Mouse (Mus musculus) heart, adult 2 months (tissue): ENCODE measurements around the gene Alppl2. TPM values are rescaled to one million over a fixed set of nuclear protein-coding genes. Genes with fewer than 3 reads are reported as not detected.
A peak's percentile ranks its signal among the peaks of the same experiment; 100 is the strongest.

Experiments used
- DNase-seq, 2 experiments: peaks; one replicate each; pipeline ENCODE4 v3.0.0; 2021
- H3K27ac ChIP-seq: fragments of 200-600 bp; 2 replicates; pipeline ENCODE4 v1.8.1; 2022
- H3K27me3 ChIP-seq: fragments of 200-500 bp; 2 replicates; pipeline ENCODE4 v1.6.1; 2012; ENCODE audit warnings: mild to moderate bottlenecking, low read length, inconsistent platforms, mixed read lengths; ENCODE audit not compliant: control insufficient read depth, insufficient read depth
- H3K36me3 ChIP-seq: fragments of 200-500 bp; 2 replicates; pipeline ENCODE4 v1.6.1; 2012; ENCODE audit warnings: low read length, inconsistent platforms; ENCODE audit not compliant: control insufficient read depth, insufficient read depth
- H3K4me1 ChIP-seq: fragments of 200-500 bp; 2 replicates; pipeline ENCODE4 v1.6.1; 2011; ENCODE audit warnings: low read length; ENCODE audit not compliant: control insufficient read depth, insufficient read depth
- H3K4me3 ChIP-seq: fragments of 200-600 bp; 2 replicates; pipeline ENCODE4 v1.8.1; 2022
- H3K79me2 ChIP-seq: fragments of 200-500 bp; replicated peaks from 2 replicates; pipeline ENCODE4 v1.6.1; 2012; ENCODE audit warnings: mild to moderate bottlenecking, inconsistent platforms, low read length, moderate library complexity, mixed read lengths; ENCODE audit not compliant: control insufficient read depth, insufficient read depth
- H3K9ac ChIP-seq: fragments of 200-500 bp; 2 replicates; pipeline ENCODE4 v1.6.1; 2012; ENCODE audit warnings: low read depth, mild to moderate bottlenecking, control low read depth, inconsistent platforms, low read length, mixed read lengths
- CTCF ChIP-seq: fragments of 200-600 bp; IDR thresholded peaks from 2 replicates; pipeline ENCODE4 v1.8.1; 2022; ENCODE audit warnings: antibody characterized with exemption, mild to moderate bottlenecking, moderate library complexity
- EP300 ChIP-seq: fragments of 200-500 bp; IDR thresholded peaks from 2 replicates; pipeline ENCODE4 v1.6.1; 2011; ENCODE audit warnings: low read depth, low read length, control low read depth; ENCODE audit not compliant: insufficient read depth
- POLR2A ChIP-seq: fragments of 200-500 bp; IDR thresholded peaks from 2 replicates; pipeline ENCODE4 v1.6.1; 2011; ENCODE audit warnings: mild to moderate bottlenecking, low read depth, low read length, control low read depth; ENCODE audit not compliant: insufficient read depth
- WGBS: fragments of 180-500 bp; shearing (Covaris S2); methylation state at CpG from one replicate; pipeline ENCODE4 v1.1.7; 2018; 5-methylcytosine and 5-hydroxymethylcytosine counted together
- intact Hi-C: fragments of 180-260 bp; cut with DNase I; formaldehyde crosslinking; loops from one replicate; pipeline ENCODE4 v1.15.1; 2025
- long read RNA-seq: library from polyadenylated mRNA; stranded (forward); transcript quantifications from one replicate; pipeline ENCODE4 v2.0.0, GENCODE M21; 2021
- polyA plus RNA-seq: library from polyadenylated mRNA; depleted of rRNA; stranded (reverse); fragments of >200 nt; gene quantifications from 2 replicates; pipeline ENCODE4 v1.2.3, GENCODE M21; 2012; rRNA removed
- total RNA-seq, 2 experiments: library from RNA; stranded (reverse); gene quantifications; 2 replicates each; pipeline ENCODE4 v1.2.3; 2021

Alppl2 gene
- not detected for total RNA-seq
- not detected in 2 replicates for polyA plus RNA-seq
- long read RNA-seq, result 0 reads

GRCm38 (mm10) chr1:87089828-87090227, at the start of gene Alppl2:
Alppl2 (minus strand) TSS chr1:87089928.
- intact Hi-C loops, result no loop called here
- Histone ChIP-seq H3K79me2 (no peaks in the 10 kb centered on the region), H3K9ac (no peak within 1 kb of the TSS), H3K36me3 (no peaks in the 10 kb centered on the region), H3K4me1 (no peaks in the 10 kb centered on the region), H3K4me3 (no peak within 1 kb of the TSS), H3K27me3 (no peaks in the 10 kb centered on the region), H3K27ac (no peak within 1 kb of the TSS)
- no peak for DNase-seq
- WGBS, result 65% methylated on average over 4 of the region's 4 CpGs
- TF ChIP-seq POLR2A (no peak), CTCF (no peak), EP300 (no peak)

DNA sequence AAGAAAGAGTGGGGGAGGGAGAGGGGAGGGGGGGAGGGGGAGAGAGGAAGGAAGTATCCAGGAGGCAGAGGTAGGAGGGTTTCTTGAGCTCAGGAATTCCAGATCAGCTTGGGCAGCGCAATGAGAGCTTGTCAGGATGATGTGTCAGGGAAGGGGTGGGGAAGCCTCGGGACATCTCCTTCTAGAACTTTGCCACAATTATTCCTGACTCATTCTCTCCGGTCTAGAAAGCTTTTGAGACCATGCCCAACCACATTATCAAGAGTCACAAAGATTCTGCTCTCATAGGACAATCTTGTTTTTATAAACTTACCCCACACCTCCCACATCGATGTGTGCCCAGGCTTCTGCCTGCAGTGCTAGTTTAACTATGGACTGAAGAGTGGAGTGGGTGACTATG, 42.1 kb upstream of the Alppl2 start:
- H3K9ac ChIP-seq, result no peak overlapping the region
- no peaks in the 10 kb centered on the region for H3K4me1 ChIP-seq
- WGBS, result 74% methylated on average over 4 of the region's 4 CpGs
- TF ChIP-seq EP300, result no peak
- H3K4me3 ChIP-seq, result no peak overlapping the region
- no peaks in the 10 kb centered on the region for H3K79me2 ChIP-seq
- intact Hi-C loops, result no loop called here
- peaks cover 14% of the 10 kb centered on the region for H3K27me3 ChIP-seq
- no peak for DNase-seq
- no peak overlapping the region for H3K27ac ChIP-seq
- no peaks in the 10 kb centered on the region for H3K36me3 ChIP-seq

- no peak overlapping the region for H3K4me3 ChIP-seq
- H3K36me3 ChIP-seq, result no peaks in the 10 kb centered on the region
- no peak overlapping the region for H3K27ac ChIP-seq
- no peak for DNase-seq
- no peak for TF ChIP-seq POLR2A
- no peak for TF ChIP-seq CTCF
- no peak for TF ChIP-seq EP300
- no peaks in the 10 kb centered on the region for H3K79me2 ChIP-seq
- no peak overlapping the region for H3K9ac ChIP-seq
- no peaks in the 10 kb centered on the region for H3K4me1 ChIP-seq
- intact Hi-C loops, result no loop called here
- peaks cover 15% of the 10 kb centered on the region for H3K27me3 ChIP-seq
- WGBS, result 10% methylated on average over 42 of the region's 43 CpGs
Measured at GRCm38 (mm10) chr1:87127206-87128030, 37.7 kb upstream of the Alppl2 start.

DNA sequence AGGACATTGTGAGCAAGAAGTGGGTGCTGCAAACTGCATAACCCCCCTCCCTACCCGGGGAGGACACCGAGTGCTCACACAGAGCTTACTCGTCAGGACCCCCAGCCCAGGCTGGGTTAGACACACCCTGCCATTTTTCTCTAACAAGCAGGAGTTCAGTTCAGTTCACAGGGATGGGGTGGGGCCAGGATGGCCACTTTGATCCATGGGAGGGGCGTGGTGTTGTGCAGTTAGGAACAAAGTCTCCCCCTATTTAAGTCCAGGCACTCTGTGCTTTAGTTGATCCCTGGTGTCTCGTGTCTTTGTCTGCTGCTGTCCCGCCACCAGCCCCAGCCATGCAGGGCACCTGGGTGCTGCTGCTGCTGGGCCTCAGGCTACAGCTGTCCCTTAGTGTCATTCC, 34.9 kb upstream of the Alppl2 start, which contains the start of gene Akp3:
Akp3 (plus strand) TSS at position 301 of the 400 bp plus-strand sequence.
- H3K9ac ChIP-seq, result no peak within 1 kb of the TSS
- TF ChIP-seq EP300 (no peak), POLR2A (no peak), CTCF (no peak)
- intact Hi-C loops, result no loop called here
- no peaks in the 10 kb centered on the region for H3K79me2 ChIP-seq
- H3K27ac ChIP-seq, result no peak within 1 kb of the TSS
- H3K36me3 ChIP-seq, result no peaks in the 10 kb centered on the region
- WGBS, result 85% methylated on average over 6 of the region's 6 CpGs
- DNase-seq, result no peak
- H3K4me1 ChIP-seq, result no peaks in the 10 kb centered on the region
- H3K4me3 ChIP-seq, result no peak within 1 kb of the TSS
- H3K27me3 ChIP-seq, result peaks cover 15% of the 10 kb centered on the region

DNA sequence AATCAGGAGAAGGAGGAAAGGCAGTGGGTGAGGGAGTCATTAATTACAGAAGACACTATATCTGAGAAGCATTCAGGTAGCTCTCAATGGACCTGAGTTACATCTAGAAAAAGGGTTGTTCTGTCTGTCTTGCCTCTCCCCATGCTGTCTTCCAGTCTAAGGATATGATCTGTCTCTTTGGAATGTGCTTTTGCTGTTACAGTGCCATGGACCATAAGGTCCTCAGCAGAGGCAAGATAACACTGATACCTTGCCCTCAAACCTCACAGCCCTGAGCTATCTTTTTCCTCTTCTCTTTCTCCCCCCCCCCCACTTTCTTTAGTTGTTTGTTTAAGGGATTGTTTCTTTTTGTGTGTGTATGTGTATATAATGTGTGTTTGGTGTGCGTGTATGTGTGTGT, 25.1 kb upstream of the Alppl2 start:
- DNase-seq, result no peak
- H3K36me3 ChIP-seq, result no peaks in the 10 kb centered on the region
- intact Hi-C loops, result no loop called here
- no peaks in the 10 kb centered on the region for H3K27me3 ChIP-seq
- TF ChIP-seq POLR2A, result no peak
- no peak for TF ChIP-seq EP300
- TF ChIP-seq CTCF, result no peak
- H3K79me2 ChIP-seq, result no peaks in the 10 kb centered on the region
- 58% methylated on average over 1 of the region's 1 CpGs for WGBS
- H3K27ac ChIP-seq, result no peak overlapping the region
- H3K9ac ChIP-seq, result no peak overlapping the region
- H3K4me1 ChIP-seq, result no peaks in the 10 kb centered on the region
- no peak overlapping the region for H3K4me3 ChIP-seq

DNA sequence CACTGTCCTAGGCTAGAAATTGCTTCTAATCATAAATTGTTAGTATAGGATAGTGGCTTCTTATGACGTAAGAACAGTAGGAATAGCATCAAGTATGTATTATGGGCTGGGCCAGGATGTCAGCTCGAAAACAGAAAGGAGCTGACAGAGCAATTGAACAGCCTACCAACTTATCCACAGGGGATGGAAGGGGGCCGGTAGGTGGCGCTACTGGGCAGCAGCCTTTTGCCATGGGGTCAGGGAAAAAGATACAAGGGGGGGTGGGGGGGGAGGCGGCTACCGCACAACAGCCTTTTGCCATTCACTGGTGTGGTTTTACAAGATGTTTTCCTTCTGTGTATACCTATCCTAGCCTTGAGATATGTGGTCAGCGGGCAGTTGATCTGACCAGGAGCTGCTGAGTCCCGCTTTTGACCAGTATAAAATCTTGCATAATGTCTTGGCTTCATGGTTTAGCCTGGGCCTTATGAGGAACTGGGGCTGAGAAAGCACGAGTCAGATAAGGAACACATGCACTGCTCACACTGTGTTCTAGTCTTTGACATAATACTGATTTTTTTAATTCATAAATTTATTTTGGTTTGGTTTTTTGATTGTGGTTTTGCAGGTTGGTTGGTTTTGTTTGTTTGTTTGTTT, 22.1 kb upstream of the Alppl2 start:
- no peak for DNase-seq
- no peaks in the 10 kb centered on the region for H3K36me3 ChIP-seq
- intact Hi-C loops, result no loop called here
- H3K79me2 ChIP-seq, result no peaks in the 10 kb centered on the region
- no peaks in the 10 kb centered on the region for H3K4me1 ChIP-seq
- TF ChIP-seq CTCF, result peak; percentile 49
- TF ChIP-seq POLR2A, result no peak
- no peak for TF ChIP-seq EP300
- 45% methylated on average over 9 of the region's 9 CpGs for WGBS
- no peak overlapping the region for H3K27ac ChIP-seq
- H3K27me3 ChIP-seq, result no peaks in the 10 kb centered on the region
- H3K9ac ChIP-seq, result no peak overlapping the region
- H3K4me3 ChIP-seq, result no peak overlapping the region
